Mouse (Mus musculus) neural tube, embryonic 13.5 days (tissue): ENCODE results near the gene Nek2. TPM values are rescaled to one million over a fixed set of nuclear protein-coding genes. Genes with fewer than 3 reads are reported as not detected.

Experiments
- polyA plus RNA-seq: library from polyadenylated mRNA; unstranded; fragments of >200 nt; fragmentation: Nextera tagmentation; extraction: Ambion mirVana; gene quantifications from 2 replicates; pipeline ENCODE4 v1.2.1, GENCODE M21; 2015

Gene Nek2
- polyA plus RNA-seq, 1 experiment from 2014 or later = 6.0 TPM

Other genes starting within 250 kb of the Nek2 start
- gene Dtl, start 245.9 kb upstream of the Nek2 start, polyA plus RNA-seq = 6.5 and 12.0 TPM in 2 replicates
- 38.9 and 40.1 TPM in 2 replicates for gene Ints7, start 245.8 kb upstream of the Nek2 start, polyA plus RNA-seq
- 29.9 and 35.4 TPM in 2 replicates for gene Lpgat1, start 103.6 kb upstream of the Nek2 start, polyA plus RNA-seq
- 3.5 and 3.6 TPM in 2 replicates for gene Slc30a1, start 85.3 kb downstream of the Nek2 start, polyA plus RNA-seq
- gene Rd3, start 155.9 kb downstream of the Nek2 start, polyA plus RNA-seq = 12.4 and 16.1 TPM in 2 replicates